Mouse (Mus musculus): ENCODE results near the gene Cd200r2. TPM values are rescaled to one million over a fixed set of nuclear protein-coding genes. Genes with fewer than 3 reads are reported as not detected.

Cd200r2 gene
- 1.1 and 1.9 TPM in 2 replicates for polyA plus RNA-seq (2012; rRNA removed)

GRCm38 (mm10) chr16:44866797-44867196 lies at the start of gene Cd200r2:
TSS of gene Cd200r2 (plus strand) at chr16:44867097.

GRCm38 (mm10) chr16:44943468-44943867 lies 76.6 kb downstream of the Cd200r2 start, which contains the start of gene Cd200r3:
TSS of gene Cd200r3 (plus strand) at chr16:44943678.

Other genes with a start within 250 kb of the Cd200r2 start
- gene Nepro, start 142.8 kb upstream of the Cd200r2 start, polyA plus RNA-seq (2012; rRNA removed) = 4.7 and 5.4 TPM in 2 replicates
- gene Gtpbp8, start 120.7 kb upstream of the Cd200r2 start, polyA plus RNA-seq (2012; rRNA removed) = 5.9 and 10.3 TPM in 2 replicates
- gene Cd200r1, start 101.4 kb upstream of the Cd200r2 start, polyA plus RNA-seq (2012; rRNA removed) = 0.27 and 0.30 TPM in 2 replicates
- 0.24 and 0.27 TPM in 2 replicates for gene Cd200r4, start 55.4 kb upstream of the Cd200r2 start, polyA plus RNA-seq (2012; rRNA removed)
- not detected in 2 replicates for gene Cd200r3, start 76.6 kb downstream of the Cd200r2 start, polyA plus RNA-seq (2012; rRNA removed)
- 17.7 and 18.2 TPM in 2 replicates for gene Ccdc80, start 226.3 kb downstream of the Cd200r2 start, polyA plus RNA-seq (2012; rRNA removed)